Mouse (Mus musculus): ENCODE results near the gene Etv5. TPM values are rescaled to one million over a fixed set of nuclear protein-coding genes. Genes with fewer than 3 reads are reported as not detected.
A peak's percentile ranks its signal among the peaks of the same experiment; 100 is the strongest.

The Etv5 gene
- polyA plus RNA-seq, 1 experiment from 2014 or later: 17.4 TPM

- H3K9me3 ChIP-seq (replicated peaks; ENCODE audit: control insufficient read depth, low read length): no peaks in the 10 kb centered on the region
- no peak overlapping the region for H3K4me3 ChIP-seq (replicated peaks; ENCODE audit: low read length)
- no peaks in the 10 kb centered on the region for H3K27me3 ChIP-seq (ENCODE audit: control insufficient read depth, insufficient read depth, low read length)
- no peak overlapping the region for H3K4me2 ChIP-seq (ENCODE audit: low read depth, low read length)
- 64% methylated on average over 5 of the region's 5 CpGs for WGBS
- no peak for ATAC-seq (ENCODE audit: insufficient read depth, low FRiP score)
- no peak overlapping the region for H3K9ac ChIP-seq (ENCODE audit: low read length)
- no peak overlapping the region for H3K27ac ChIP-seq (ENCODE audit: low read length)
- peaks cover 13% of the 10 kb centered on the region for H3K4me1 ChIP-seq (ENCODE audit: control insufficient read depth, insufficient read depth, low read length)
- H3K36me3 ChIP-seq (ENCODE audit: control insufficient read depth, insufficient read depth, low read length): no peaks in the 10 kb centered on the region
Measured at GRCm38 (mm10) chr16:22434530-22434929, 5.0 kb downstream of the Etv5 start.

- H3K27ac ChIP-seq (ENCODE audit: low read length): 0 out of 2 replicates have a peak overlapping the region, but pooled peaks have one; percentile 23
- ATAC-seq (ENCODE audit: insufficient read depth, low FRiP score): no peak
- 24% methylated on average over 12 of the region's 12 CpGs for WGBS
- peaks cover 18% of the 10 kb centered on the region for H3K4me1 ChIP-seq (ENCODE audit: control insufficient read depth, insufficient read depth, low read length)
- no peak overlapping the region for H3K4me2 ChIP-seq (ENCODE audit: low read depth, low read length)
- no peaks in the 10 kb centered on the region for H3K27me3 ChIP-seq (ENCODE audit: control insufficient read depth, insufficient read depth, low read length)
- H3K9me3 ChIP-seq (replicated peaks; ENCODE audit: control insufficient read depth, low read length): no peaks in the 10 kb centered on the region
- H3K36me3 ChIP-seq (ENCODE audit: control insufficient read depth, insufficient read depth, low read length): no peaks in the 10 kb centered on the region
- H3K4me3 ChIP-seq (replicated peaks; ENCODE audit: low read length): no peak overlapping the region
- H3K9ac ChIP-seq (ENCODE audit: low read length): no peak overlapping the region
Measured at GRCm38 (mm10) chr16:22433944-22434343, 5.6 kb downstream of the Etv5 start.

- no peak overlapping the region for H3K27ac ChIP-seq (ENCODE audit: low read length)
- H3K4me2 ChIP-seq (ENCODE audit: low read depth, low read length): no peak overlapping the region
- peaks cover 15% of the 10 kb centered on the region for H3K4me1 ChIP-seq (ENCODE audit: control insufficient read depth, insufficient read depth, low read length)
- no peak overlapping the region for H3K4me3 ChIP-seq (replicated peaks; ENCODE audit: low read length)
- H3K27me3 ChIP-seq (ENCODE audit: control insufficient read depth, insufficient read depth, low read length): no peaks in the 10 kb centered on the region
- no peaks in the 10 kb centered on the region for H3K36me3 ChIP-seq (ENCODE audit: control insufficient read depth, insufficient read depth, low read length)
- WGBS: 85% methylated on average over 12 of the region's 12 CpGs
- H3K9me3 ChIP-seq (replicated peaks; ENCODE audit: control insufficient read depth, low read length): no peaks in the 10 kb centered on the region
- no peak overlapping the region for H3K9ac ChIP-seq (ENCODE audit: low read length)
- ATAC-seq (ENCODE audit: insufficient read depth, low FRiP score): no peak
Measured at GRCm38 (mm10) chr16:22431773-22432172, 7.7 kb downstream of the Etv5 start.

- 80% methylated on average over 2 of the region's 2 CpGs for WGBS
- Histone ChIP-seq H3K36me3 (ENCODE audit: control insufficient read depth, insufficient read depth, low read length) (no peaks in the 10 kb centered on the region), H3K9me3 (replicated peaks; ENCODE audit: control insufficient read depth, low read length) (no peaks in the 10 kb centered on the region), H3K27me3 (ENCODE audit: control insufficient read depth, insufficient read depth, low read length) (no peaks in the 10 kb centered on the region), H3K4me2 (ENCODE audit: low read depth, low read length) (no peak overlapping the region), H3K27ac (ENCODE audit: low read length) (no peak overlapping the region), H3K9ac (ENCODE audit: low read length) (no peak overlapping the region), H3K4me3 (replicated peaks; ENCODE audit: low read length) (no peak overlapping the region), H3K4me1 (ENCODE audit: control insufficient read depth, insufficient read depth, low read length) (peaks cover 15% of the 10 kb centered on the region)
- no peak for ATAC-seq (ENCODE audit: insufficient read depth, low FRiP score)
Measured at GRCm38 (mm10) chr16:22431335-22431734, 8.2 kb downstream of the Etv5 start.

- H3K4me3 ChIP-seq (replicated peaks; ENCODE audit: low read length): no peak overlapping the region
- ATAC-seq (ENCODE audit: insufficient read depth, low FRiP score): no peak
- no peak overlapping the region for H3K9ac ChIP-seq (ENCODE audit: low read length)
- no peak overlapping the region for H3K27ac ChIP-seq (ENCODE audit: low read length)
- H3K9me3 ChIP-seq (replicated peaks; ENCODE audit: control insufficient read depth, low read length): no peaks in the 10 kb centered on the region
- no peaks in the 10 kb centered on the region for H3K36me3 ChIP-seq (ENCODE audit: control insufficient read depth, insufficient read depth, low read length)
- 64% methylated on average over 16 of the region's 16 CpGs for WGBS
- no peak overlapping the region for H3K4me2 ChIP-seq (ENCODE audit: low read depth, low read length)
- H3K4me1 ChIP-seq (ENCODE audit: control insufficient read depth, insufficient read depth, low read length): peaks cover 15% of the 10 kb centered on the region
- H3K27me3 ChIP-seq (ENCODE audit: control insufficient read depth, insufficient read depth, low read length): no peaks in the 10 kb centered on the region
Measured at GRCm38 (mm10) chr16:22430211-22430951, 9.1 kb downstream of the Etv5 start.

GRCm38 (mm10) chr16:22429377-22429776 lies 10.1 kb downstream of the Etv5 start:
- 18% methylated on average over 8 of the region's 8 CpGs for WGBS
- 0 out of 2 replicates have a peak, but pooled peaks have one; percentile 9 for ATAC-seq (ENCODE audit: insufficient read depth, low FRiP score)
- H3K36me3 ChIP-seq (ENCODE audit: control insufficient read depth, insufficient read depth, low read length): no peaks in the 10 kb centered on the region
- no peaks in the 10 kb centered on the region for H3K27me3 ChIP-seq (ENCODE audit: control insufficient read depth, insufficient read depth, low read length)
- H3K4me2 ChIP-seq (ENCODE audit: low read depth, low read length): peak overlapping the region; percentile 30
- H3K4me3 ChIP-seq (replicated peaks; ENCODE audit: low read length): peak overlapping the region; percentile 2; the same call in 1 of the 2 replicates
- 0 out of 2 replicates have a peak overlapping the region, but pooled peaks have one; percentile 13 for H3K9ac ChIP-seq (ENCODE audit: low read length)
- H3K9me3 ChIP-seq (replicated peaks; ENCODE audit: control insufficient read depth, low read length): no peaks in the 10 kb centered on the region
- H3K27ac ChIP-seq (ENCODE audit: low read length): peak overlapping the region; percentile 26; the same call in 1 of the 2 replicates
- H3K4me1 ChIP-seq (ENCODE audit: control insufficient read depth, insufficient read depth, low read length): peaks cover 14% of the 10 kb centered on the region

- ATAC-seq (ENCODE audit: insufficient read depth, low FRiP score): peak; percentile 95
- Histone ChIP-seq H3K4me1 (ENCODE audit: control insufficient read depth, insufficient read depth, low read length) (peaks cover 10% of the 10 kb centered on the region), H3K27me3 (ENCODE audit: control insufficient read depth, insufficient read depth, low read length) (no peaks in the 10 kb centered on the region), H3K4me3 (replicated peaks; ENCODE audit: low read length) (peak overlapping the region; percentile 2; the same call in 1 of the 2 replicates), H3K9me3 (replicated peaks; ENCODE audit: control insufficient read depth, low read length) (no peaks in the 10 kb centered on the region), H3K4me2 (ENCODE audit: low read depth, low read length) (peak overlapping the region; percentile 32), H3K36me3 (ENCODE audit: control insufficient read depth, insufficient read depth, low read length) (no peaks in the 10 kb centered on the region), H3K9ac (ENCODE audit: low read length) (0 out of 2 replicates have a peak overlapping the region, but pooled peaks have one; percentile 13), H3K27ac (ENCODE audit: low read length) (peak overlapping the region; percentile 47; the same call in 1 of the 2 replicates)
- 7% methylated on average over 9 of the region's 9 CpGs for WGBS
Measured at GRCm38 (mm10) chr16:22428853-22429341, 10.6 kb downstream of the Etv5 start.

- peaks cover 9% of the 10 kb centered on the region for H3K4me1 ChIP-seq (ENCODE audit: control insufficient read depth, insufficient read depth, low read length)
- 78% methylated on average over 7 of the region's 7 CpGs for WGBS
- H3K9me3 ChIP-seq (replicated peaks; ENCODE audit: control insufficient read depth, low read length): no peaks in the 10 kb centered on the region
- no peak for ATAC-seq (ENCODE audit: insufficient read depth, low FRiP score)
- no peak overlapping the region for H3K4me3 ChIP-seq (replicated peaks; ENCODE audit: low read length)
- H3K9ac ChIP-seq (ENCODE audit: low read length): no peak overlapping the region
- no peaks in the 10 kb centered on the region for H3K36me3 ChIP-seq (ENCODE audit: control insufficient read depth, insufficient read depth, low read length)
- no peaks in the 10 kb centered on the region for H3K27me3 ChIP-seq (ENCODE audit: control insufficient read depth, insufficient read depth, low read length)
- no peak overlapping the region for H3K4me2 ChIP-seq (ENCODE audit: low read depth, low read length)
- H3K27ac ChIP-seq (ENCODE audit: low read length): no peak overlapping the region
Measured at GRCm38 (mm10) chr16:22426866-22427265, 12.7 kb downstream of the Etv5 start.

GRCm38 (mm10) chr16:22422256-22422655 lies 17.3 kb downstream of the Etv5 start:
- H3K9me3 ChIP-seq (replicated peaks; ENCODE audit: control insufficient read depth, low read length): no peaks in the 10 kb centered on the region
- no peak for ATAC-seq (ENCODE audit: insufficient read depth, low FRiP score)
- H3K4me1 ChIP-seq (ENCODE audit: control insufficient read depth, insufficient read depth, low read length): no peaks in the 10 kb centered on the region
- no peak overlapping the region for H3K27ac ChIP-seq (ENCODE audit: low read length)
- no peaks in the 10 kb centered on the region for H3K27me3 ChIP-seq (ENCODE audit: control insufficient read depth, insufficient read depth, low read length)
- 84% methylated on average over 5 of the region's 5 CpGs for whole genome bisulfite sequencing
- no peak overlapping the region for H3K9ac ChIP-seq (ENCODE audit: low read length)
- H3K4me2 ChIP-seq (ENCODE audit: low read depth, low read length): no peak overlapping the region
- H3K36me3 ChIP-seq (ENCODE audit: control insufficient read depth, insufficient read depth, low read length): no peaks in the 10 kb centered on the region
- H3K4me3 ChIP-seq (replicated peaks; ENCODE audit: low read length): no peak overlapping the region
